Mouse (Mus musculus) common myeloid progenitor, adult 5-6 weeks (primary cell): ENCODE data around the gene Hoxa13. TPM values are rescaled to one million over a fixed set of nuclear protein-coding genes. Genes with fewer than 3 reads are reported as not detected.

Experiments
- ATAC-seq: replicated peaks from 2 replicates; pipeline ENCODE4 v1.8.0; 2016; ENCODE audit warnings: low read depth, mild to moderate bottlenecking, moderate TSS enrichment, inconsistent platforms; ENCODE audit not compliant: poor library complexity, severe bottlenecking
- total RNA-seq: library from RNA; stranded (forward); fragments of 200-1000, 187-1606 nt; gene quantifications from 2 replicates; pipeline ENCODE4 v1.2.3, GENCODE M21; 2017

Gene Hoxa13
- total RNA-seq, 1 experiment from 2014 or later, result not detected

- no peak for ATAC-seq
Measured at GRCm38 (mm10) chr6:52253511-52254500, 6.9 kb downstream of the Hoxa13 start.

- no peak for ATAC-seq
Measured at GRCm38 (mm10) chr6:52252775-52253376, 7.8 kb downstream of the Hoxa13 start.

GRCm38 (mm10) chr6:52252016-52252774 is 8.5 kb downstream of the Hoxa13 start:
- no peak for ATAC-seq

GRCm38 (mm10) chr6:52251177-52251879 is 9.4 kb downstream of the Hoxa13 start:
- no peak for ATAC-seq

GRCm38 (mm10) chr6:52249826-52250225 is 10.9 kb downstream of the Hoxa13 start:
- no peak for ATAC-seq

- no peak for ATAC-seq
Measured at GRCm38 (mm10) chr6:52249415-52249738, 11.3 kb downstream of the Hoxa13 start.

- no peak for ATAC-seq
Measured at GRCm38 (mm10) chr6:52248638-52249414, 11.9 kb downstream of the Hoxa13 start.

GRCm38 (mm10) chr6:52247766-52248637 is 12.7 kb downstream of the Hoxa13 start:
- ATAC-seq, result no peak

- ATAC-seq, result no peak
Measured at GRCm38 (mm10) chr6:52246916-52247315, 13.8 kb downstream of the Hoxa13 start.

- peak; percentile 71 for ATAC-seq
Measured at GRCm38 (mm10) chr6:52246403-52246803, 14.3 kb downstream of the Hoxa13 start.

- no peak for ATAC-seq
Measured at GRCm38 (mm10) chr6:52245757-52246142, 14.9 kb downstream of the Hoxa13 start, which contains the start of gene Hoxa11. Hoxa11 (minus strand) TSS chr6:52245810.

- no peak for ATAC-seq
Measured at GRCm38 (mm10) chr6:52245040-52245756, 15.5 kb downstream of the Hoxa13 start.

- ATAC-seq, result no peak
Measured at GRCm38 (mm10) chr6:52244471-52245039, 16.1 kb downstream of the Hoxa13 start.

- no peak for ATAC-seq
Measured at GRCm38 (mm10) chr6:52243681-52244121, 17.0 kb downstream of the Hoxa13 start.

- no peak for ATAC-seq
Measured at GRCm38 (mm10) chr6:52242801-52243332, 17.8 kb downstream of the Hoxa13 start.

- no peak for ATAC-seq
Measured at GRCm38 (mm10) chr6:52241001-52241621, 19.6 kb downstream of the Hoxa13 start.
